Mouse (Mus musculus): ENCODE measurements around the gene Elf2. TPM values are rescaled to one million over a fixed set of nuclear protein-coding genes. Genes with fewer than 3 reads are reported as not detected.
"Not testable (repeated sequence)": the region's sequence is repeated elsewhere in the genome, so short reads cannot be mapped to it uniquely, and the experiment has no call there.

Gene Elf2
- polyA plus RNA-seq, 1 experiment from 2014 or later, result 56.2 TPM

GRCm38 (mm10) chr3:51223556-51223955 is 116.9 kb downstream of the Elf2 start:
- peaks cover 20% of the 10 kb centered on the region for H3K4me1 ChIP-seq (replicated peaks; ENCODE audit: insufficient read depth, low read length)
- 20% methylated on average over 5 of the region's 5 CpGs for WGBS
- H3K4me2 ChIP-seq (ENCODE audit: low read length), result peak overlapping the region; percentile 90; the same call in 1 of the 2 replicates
- no peak for TF ChIP-seq CTCF (IDR thresholded peaks at IDR 0.05; ENCODE audit: low read depth)
- no peak overlapping the region; the same call in 1 of the 2 replicates for H3K9ac ChIP-seq (ENCODE audit: low read depth, low read length)
- no peaks in the 10 kb centered on the region for H3K9me3 ChIP-seq (replicated peaks; ENCODE audit: low read length)
- no peaks in the 10 kb centered on the region for H3K36me3 ChIP-seq (ENCODE audit: insufficient read depth, low read length)
- DNase-seq (ENCODE audit: low spot score) (no peak), ATAC-seq (replicated peaks; ENCODE audit: low FRiP score, low read depth) (no peak)
- H3K4me3 ChIP-seq (replicated peaks; ENCODE audit: low read depth, low read length), result peak overlapping the region; percentile 81; the same call in 1 of the 2 replicates
- H3K27me3 ChIP-seq (ENCODE audit: insufficient read depth, low read length), result no peaks in the 10 kb centered on the region
- H3K27ac ChIP-seq, result peak overlapping the region; percentile 97

- Histone ChIP-seq H3K27ac (0 out of 2 replicates have a peak overlapping the region, but pooled peaks have one; percentile 97), H3K4me3 (replicated peaks; ENCODE audit: low read depth, low read length) (no peak overlapping the region), H3K9me3 (replicated peaks; ENCODE audit: low read length) (no peaks in the 10 kb centered on the region), H3K4me1 (replicated peaks; ENCODE audit: insufficient read depth, low read length) (peaks cover 20% of the 10 kb centered on the region), H3K9ac (ENCODE audit: low read depth, low read length) (no peak overlapping the region), H3K36me3 (ENCODE audit: insufficient read depth, low read length) (no peaks in the 10 kb centered on the region), H3K4me2 (ENCODE audit: low read length) (no peak overlapping the region), H3K27me3 (ENCODE audit: insufficient read depth, low read length) (no peaks in the 10 kb centered on the region)
- peak; percentile 17; the same call in 1 of the 2 replicates for TF ChIP-seq CTCF (IDR thresholded peaks at IDR 0.05; ENCODE audit: low read depth)
- 34% methylated on average over 10 of the region's 10 CpGs for WGBS
- no peak for ATAC-seq (replicated peaks; ENCODE audit: low FRiP score, low read depth)
- peak; percentile 44 for DNase-seq (ENCODE audit: low spot score)
Measured at GRCm38 (mm10) chr3:51222834-51223460, 117.5 kb downstream of the Elf2 start.

GRCm38 (mm10) chr3:51222302-51222701 is 118.2 kb downstream of the Elf2 start:
- H3K9me3 ChIP-seq (replicated peaks; ENCODE audit: low read length), result no peaks in the 10 kb centered on the region
- DNase-seq (ENCODE audit: low spot score) (no peak), ATAC-seq (replicated peaks; ENCODE audit: low FRiP score, low read depth) (no peak)
- TF ChIP-seq CTCF (IDR thresholded peaks at IDR 0.05; ENCODE audit: low read depth), result no peak
- no peaks in the 10 kb centered on the region for H3K27me3 ChIP-seq (ENCODE audit: insufficient read depth, low read length)
- H3K4me1 ChIP-seq (replicated peaks; ENCODE audit: insufficient read depth, low read length), result peaks cover 20% of the 10 kb centered on the region
- H3K4me2 ChIP-seq (ENCODE audit: low read length), result no peak overlapping the region
- H3K4me3 ChIP-seq (replicated peaks; ENCODE audit: low read depth, low read length), result no peak overlapping the region
- no peaks in the 10 kb centered on the region for H3K36me3 ChIP-seq (ENCODE audit: insufficient read depth, low read length)
- 78% methylated on average over 6 of the region's 6 CpGs for WGBS
- no peak overlapping the region for H3K9ac ChIP-seq (ENCODE audit: low read depth, low read length)
- peak overlapping the region; percentile 36; the same call in 1 of the 2 replicates for H3K27ac ChIP-seq

- WGBS, result 34% methylated on average over 8 of the region's 8 CpGs
- ATAC-seq (replicated peaks; ENCODE audit: low FRiP score, low read depth) (no peak), DNase-seq (ENCODE audit: low spot score) (no peak)
- Histone ChIP-seq H3K4me3 (replicated peaks; ENCODE audit: low read depth, low read length) (no peak overlapping the region), H3K36me3 (ENCODE audit: insufficient read depth, low read length) (no peaks in the 10 kb centered on the region), H3K27ac (peak overlapping the region; percentile 36; the same call in 1 of the 2 replicates), H3K27me3 (ENCODE audit: insufficient read depth, low read length) (no peaks in the 10 kb centered on the region), H3K9ac (ENCODE audit: low read depth, low read length) (no peak overlapping the region), H3K4me2 (ENCODE audit: low read length) (no peak overlapping the region), H3K9me3 (replicated peaks; ENCODE audit: low read length) (no peaks in the 10 kb centered on the region), H3K4me1 (replicated peaks; ENCODE audit: insufficient read depth, low read length) (peaks cover 20% of the 10 kb centered on the region)
- TF ChIP-seq CTCF (IDR thresholded peaks at IDR 0.05; ENCODE audit: low read depth), result no peak
Measured at GRCm38 (mm10) chr3:51221847-51222246, 118.6 kb downstream of the Elf2 start.

- Histone ChIP-seq H3K9me3 (replicated peaks; ENCODE audit: low read length) (no peaks in the 10 kb centered on the region), H3K36me3 (ENCODE audit: insufficient read depth, low read length) (no peaks in the 10 kb centered on the region), H3K4me2 (ENCODE audit: low read length) (no peak overlapping the region), H3K4me3 (replicated peaks; ENCODE audit: low read depth, low read length) (no peak overlapping the region), H3K27ac (no peak overlapping the region), H3K4me1 (replicated peaks; ENCODE audit: insufficient read depth, low read length) (peaks cover 20% of the 10 kb centered on the region), H3K9ac (ENCODE audit: low read depth, low read length) (no peak overlapping the region), H3K27me3 (ENCODE audit: insufficient read depth, low read length) (no peaks in the 10 kb centered on the region)
- TF ChIP-seq CTCF (IDR thresholded peaks at IDR 0.05; ENCODE audit: low read depth), result no peak
- 46% methylated on average over 4 of the region's 4 CpGs for WGBS
- DNase-seq (ENCODE audit: low spot score) (no peak), ATAC-seq (replicated peaks; ENCODE audit: low FRiP score, low read depth) (no peak)
Measured at GRCm38 (mm10) chr3:51220846-51221245, 119.6 kb downstream of the Elf2 start.

GRCm38 (mm10) chr3:51219213-51219612 is 121.2 kb downstream of the Elf2 start:
- Histone ChIP-seq H3K4me1 (replicated peaks; ENCODE audit: insufficient read depth, low read length) (peaks cover 20% of the 10 kb centered on the region), H3K4me2 (ENCODE audit: low read length) (no peak overlapping the region), H3K9me3 (replicated peaks; ENCODE audit: low read length) (no peaks in the 10 kb centered on the region), H3K27me3 (ENCODE audit: insufficient read depth, low read length) (no peaks in the 10 kb centered on the region), H3K36me3 (ENCODE audit: insufficient read depth, low read length) (no peaks in the 10 kb centered on the region), H3K4me3 (replicated peaks; ENCODE audit: low read depth, low read length) (no peak overlapping the region), H3K9ac (ENCODE audit: low read depth, low read length) (no peak overlapping the region), H3K27ac (no peak overlapping the region)
- no peak for TF ChIP-seq CTCF (IDR thresholded peaks at IDR 0.05; ENCODE audit: low read depth)
- 91% methylated on average over 5 of the region's 5 CpGs for WGBS
- ATAC-seq (replicated peaks; ENCODE audit: low FRiP score, low read depth), result no peak
- no peak for DNase-seq (ENCODE audit: low spot score)

GRCm38 (mm10) chr3:51218385-51218784 is 122.1 kb downstream of the Elf2 start:
- not testable (repeated sequence) for H3K36me3 ChIP-seq (ENCODE audit: insufficient read depth, low read length); H3K9ac ChIP-seq (ENCODE audit: low read depth, low read length); H3K4me2 ChIP-seq (ENCODE audit: low read length); H3K27me3 ChIP-seq (ENCODE audit: insufficient read depth, low read length); DNase-seq (ENCODE audit: low spot score); H3K4me3 ChIP-seq (replicated peaks; ENCODE audit: low read depth, low read length); H3K9me3 ChIP-seq (replicated peaks; ENCODE audit: low read length); ATAC-seq (replicated peaks; ENCODE audit: low FRiP score, low read depth); H3K27ac ChIP-seq
- H3K4me1 ChIP-seq (replicated peaks; ENCODE audit: insufficient read depth, low read length), result peaks cover 13% of the 10 kb centered on the region; the same call in 1 of the 2 replicates
- 83% methylated on average over 6 of the region's 6 CpGs for WGBS

- not testable (repeated sequence) for H3K4me2 ChIP-seq (ENCODE audit: low read length); H3K9me3 ChIP-seq (replicated peaks; ENCODE audit: low read length); H3K4me1 ChIP-seq (replicated peaks; ENCODE audit: insufficient read depth, low read length); H3K27ac ChIP-seq; H3K9ac ChIP-seq (ENCODE audit: low read depth, low read length); H3K27me3 ChIP-seq (ENCODE audit: insufficient read depth, low read length); ATAC-seq (replicated peaks; ENCODE audit: low FRiP score, low read depth); H3K36me3 ChIP-seq (ENCODE audit: insufficient read depth, low read length); DNase-seq (ENCODE audit: low spot score); H3K4me3 ChIP-seq (replicated peaks; ENCODE audit: low read depth, low read length)
- WGBS, result 72% methylated on average over 5 of the region's 10 CpGs
Measured at GRCm38 (mm10) chr3:51216351-51216750, 124.1 kb downstream of the Elf2 start.
